Comparison of ENCODE assay signal across 8 mouse cellular contexts in genomic region chr6:17842759-17843158, GRCm38 (mm10).
DNase-seq lines count a peak whose midpoint lies in the region; ATAC-seq and TF ChIP-seq lines count a peak whose summit lies in the region.

No protein-coding gene starts in this region.

- H3K27ac ChIP-seq in heart, adult 2 months, result no peak overlapping the region

- H3K79me2 ChIP-seq in heart, adult 2 months (replicated peaks; ENCODE audit: control insufficient read depth, insufficient read depth, low read length), result no peaks in the 10 kb centered on the region; the same call in 1 of the 2 replicates

- no peak overlapping the region for H3K4me3 ChIP-seq in heart, adult 2 months

- intact Hi-C loops in heart, adult 2 months (cut with DNase I), result loop anchor here (1.0 kb wide), 1 partner anchor 167 kb away; no protein-coding TSS in a partner anchor

- peak; percentile 85 for ATAC-seq in megakaryocyte progenitor cell, adult 5-6 weeks (replicated peaks; ENCODE audit: poor library complexity)

- WGBS in heart, adult 2 months, result 36% methylated on average over 3 of the region's 3 CpGs

- no peaks in the 10 kb centered on the region for H3K4me1 ChIP-seq in heart, adult 2 months (ENCODE audit: control insufficient read depth, insufficient read depth, low read length)

- H3K36me3 ChIP-seq in heart, adult 2 months (ENCODE audit: control insufficient read depth, insufficient read depth, low read length), result no peaks in the 10 kb centered on the region

- DNase-seq in heart, adult 2 months, result no peak
- DNase-seq in heart, adult 11 months, result no peak
- peak; percentile 54 for DNase-seq in testis, postnatal 10 days (ENCODE audit: low spot score)
- DNase-seq in testis, postnatal 14 days (ENCODE audit: low spot score), result no peak
- peak; percentile 54 for DNase-seq in cerebellum, adult 8-10 months
- DNase-seq in induced T-regulatory cell, adult 2 months (ENCODE audit: low read depth), result peak; percentile 68
- DNase-seq in ovary, postnatal 10 days (ENCODE audit: low spot score), result no peak

- no peak overlapping the region for H3K9ac ChIP-seq in heart, adult 2 months (ENCODE audit: low read depth, low read length)

- TF ChIP-seq CTCF in heart, adult 2 months (IDR thresholded peaks at IDR 0.05), result peak; percentile 84

- no peaks in the 10 kb centered on the region for H3K27me3 ChIP-seq in heart, adult 2 months (ENCODE audit: control insufficient read depth, insufficient read depth, low read length)

- no peak for TF ChIP-seq EP300 in heart, adult 2 months (IDR thresholded peaks at IDR 0.05; ENCODE audit: insufficient read depth, low read depth, low read length)

- no peak for TF ChIP-seq POLR2A in heart, adult 2 months (IDR thresholded peaks at IDR 0.05; ENCODE audit: insufficient read depth, low read depth, low read length)

Comparison
In these comparisons a context has a peak if more than half of its experiments do, and no peak if none do; other contexts are left out.
1. DNase-seq: peak in testis, postnatal 10 days (single experiment), cerebellum, adult 8-10 months (single experiment) and induced T-regulatory cell, adult 2 months (single experiment); none in heart, adult 2 months (0 of 2), heart, adult 11 months (single experiment), testis, postnatal 14 days (single experiment) and ovary, postnatal 10 days (single experiment).